Mouse (Mus musculus) forebrain, embryonic 11.5 days (tissue): ENCODE data around the gene Mthfsd. TPM values are rescaled to one million over a fixed set of nuclear protein-coding genes. Genes with fewer than 3 reads are reported as not detected.
A peak's percentile ranks its signal among the peaks of the same experiment; 100 is the strongest.

Experiments used
- ATAC-seq: fragments of 200-750 bp; cut with Nextera tagmentation; replicated peaks from 2 replicates; pipeline ENCODE4 v1.8.0; 2017; ENCODE audit warnings: moderate TSS enrichment; ENCODE audit not compliant: low FRiP score
- DNase-seq: peaks from one replicate; pipeline ENCODE4 v3.0.0-alpha.2; 2017; ENCODE audit warnings: low spot score
- H3K27ac ChIP-seq: fragments of 300-500 bp; sonication (generic); 2 replicates; pipeline ENCODE4 v1.5.1; 2014; ENCODE audit warnings: low read depth, low read length
- H3K27me3 ChIP-seq: fragments of 300-500 bp; sonication (generic); 2 replicates; pipeline ENCODE4 v1.6.1; 2014; ENCODE audit warnings: mild to moderate bottlenecking, low read length, mixed read lengths; ENCODE audit not compliant: control insufficient read depth, insufficient read depth
- H3K36me3 ChIP-seq: fragments of 300-500 bp; sonication (generic); 2 replicates; pipeline ENCODE4 v1.6.1; 2014; ENCODE audit warnings: mild to moderate bottlenecking, low read length, moderate library complexity, mixed read lengths; ENCODE audit not compliant: control insufficient read depth, insufficient read depth
- H3K4me1 ChIP-seq: fragments of 300-500 bp; sonication (generic); replicated peaks from 2 replicates; pipeline ENCODE4 v1.6.1; 2014; ENCODE audit warnings: low read length, mixed read lengths; ENCODE audit not compliant: control insufficient read depth, insufficient read depth
- H3K4me2 ChIP-seq: fragments of 300-500 bp; sonication (generic); 2 replicates; pipeline ENCODE4 v1.6.1; 2014; ENCODE audit warnings: low read depth, mild to moderate bottlenecking, low read length, moderate library complexity, mixed read lengths; ENCODE audit not compliant: severe bottlenecking
- H3K4me3 ChIP-seq: fragments of 300-500 bp; sonication (generic); 2 replicates; pipeline ENCODE4 v1.5.1; 2014; ENCODE audit warnings: low read depth, low read length
- H3K9ac ChIP-seq: fragments of 300-500 bp; sonication (generic); 2 replicates; pipeline ENCODE4 v1.6.1; 2014; ENCODE audit warnings: low read length
- H3K9me3 ChIP-seq: fragments of 300-500 bp; sonication (generic); 2 replicates; pipeline ENCODE4 v1.6.1; 2016; ENCODE audit warnings: low read length, mixed read lengths; ENCODE audit not compliant: control insufficient read depth
- WGBS: fragments of 180-500 bp; shearing (Covaris S2); extraction: QIAGEN DNeasy Blood & Tissue Kit; methylation state at CpG from one replicate; pipeline ENCODE4 v1.1.7; 2014; 5-methylcytosine and 5-hydroxymethylcytosine counted together
- polyA plus RNA-seq: library from polyadenylated mRNA; unstranded; fragments of >200 nt; fragmentation: Nextera tagmentation; extraction: Ambion mirVana; gene quantifications from 2 replicates; pipeline ENCODE4 v1.2.1, GENCODE M21; 2014

The Mthfsd gene
- polyA plus RNA-seq, 1 experiment from 2014 or later = 52.8 TPM

DNA sequence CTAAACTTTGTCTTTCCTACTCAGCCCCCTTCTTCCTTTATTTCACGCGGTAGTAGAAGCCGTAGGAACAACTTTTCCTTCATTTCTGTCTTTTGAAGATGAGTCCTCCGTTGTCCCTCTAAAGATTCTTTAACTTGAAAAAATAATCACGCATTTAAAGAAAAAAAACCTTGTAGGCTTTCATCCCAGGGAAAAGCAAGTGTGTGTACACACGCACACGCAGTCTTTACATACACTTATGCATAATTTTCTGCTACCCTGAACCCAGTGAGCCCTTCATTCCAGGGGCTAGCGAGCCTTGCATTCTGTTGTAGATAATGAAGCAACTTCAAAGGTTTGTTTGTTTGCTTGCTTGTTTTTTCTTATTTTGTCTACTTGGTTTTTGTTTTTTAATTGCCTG, 19.9 kb downstream of the Mthfsd start:
- WGBS = 2% methylated on average over 8 of the region's 8 CpGs

DNA sequence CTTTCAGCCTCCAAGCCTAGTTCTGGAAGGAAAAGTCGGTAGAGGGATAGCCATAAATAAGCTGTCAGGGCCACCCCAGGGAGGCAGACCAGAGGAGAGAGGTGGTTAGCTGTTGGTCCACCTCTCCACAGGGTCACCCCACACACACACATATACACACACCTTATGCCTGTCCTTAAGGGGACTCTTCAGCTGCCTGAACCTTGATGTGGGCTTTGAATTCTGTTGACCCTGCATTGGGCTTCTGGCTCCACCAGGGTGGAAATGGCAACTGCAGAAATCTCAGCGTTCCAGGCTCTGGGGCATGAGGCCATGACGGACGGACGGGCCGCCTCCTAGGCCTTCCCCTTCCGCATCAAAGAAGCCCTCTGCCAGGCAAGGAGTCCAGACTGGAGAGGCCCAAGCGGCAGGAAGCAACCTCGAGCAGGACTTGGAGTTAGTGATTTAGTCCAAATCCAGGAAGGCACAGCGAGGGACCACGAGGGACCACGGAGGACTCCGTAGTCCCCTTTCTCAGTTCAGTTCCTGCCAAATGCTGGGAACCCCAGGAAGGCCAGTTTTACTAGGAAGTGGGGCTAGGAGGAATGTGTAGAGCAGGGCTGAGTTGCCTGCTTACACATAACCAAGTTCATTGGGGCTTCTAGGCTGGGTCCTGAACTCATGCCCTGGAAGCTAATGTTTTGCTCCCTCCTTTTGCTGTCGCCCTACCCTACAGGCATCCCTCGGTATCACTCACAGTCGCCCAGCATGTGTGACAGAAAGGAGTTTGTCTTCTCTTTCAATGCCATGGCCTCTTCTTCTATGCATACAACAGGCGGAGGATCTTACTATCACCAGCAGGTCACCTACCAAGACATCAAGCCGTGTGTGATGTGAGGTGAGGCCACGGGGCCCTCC, 21.9 kb downstream of the Mthfsd start:
- WGBS = 4% methylated on average over 19 of the region's 19 CpGs
- DNase-seq (no peak), ATAC-seq (no peak)
- no peak overlapping the region for H3K4me3 ChIP-seq
- H3K4me2 ChIP-seq = no peak overlapping the region
- no peaks in the 10 kb centered on the region for H3K9me3 ChIP-seq
- peaks cover 12% of the 10 kb centered on the region; the same call in 1 of the 2 replicates for H3K4me1 ChIP-seq
- H3K27ac ChIP-seq = no peak overlapping the region
- H3K9ac ChIP-seq = no peak overlapping the region
- H3K36me3 ChIP-seq = no peaks in the 10 kb centered on the region
- peaks cover 98% of the 10 kb centered on the region for H3K27me3 ChIP-seq

More for the DNA sequence above, 19.9 kb downstream of the Mthfsd start:
- DNase-seq (no peak), ATAC-seq (no peak)
- H3K27ac ChIP-seq = no peak overlapping the region
- no peak overlapping the region for H3K9ac ChIP-seq
- no peaks in the 10 kb centered on the region for H3K36me3 ChIP-seq
- H3K4me1 ChIP-seq = peaks cover 12% of the 10 kb centered on the region; the same call in 1 of the 2 replicates
- H3K27me3 ChIP-seq = peaks cover 92% of the 10 kb centered on the region
- H3K4me3 ChIP-seq = no peak overlapping the region
- H3K4me2 ChIP-seq = no peak overlapping the region
- no peaks in the 10 kb centered on the region for H3K9me3 ChIP-seq

DNA sequence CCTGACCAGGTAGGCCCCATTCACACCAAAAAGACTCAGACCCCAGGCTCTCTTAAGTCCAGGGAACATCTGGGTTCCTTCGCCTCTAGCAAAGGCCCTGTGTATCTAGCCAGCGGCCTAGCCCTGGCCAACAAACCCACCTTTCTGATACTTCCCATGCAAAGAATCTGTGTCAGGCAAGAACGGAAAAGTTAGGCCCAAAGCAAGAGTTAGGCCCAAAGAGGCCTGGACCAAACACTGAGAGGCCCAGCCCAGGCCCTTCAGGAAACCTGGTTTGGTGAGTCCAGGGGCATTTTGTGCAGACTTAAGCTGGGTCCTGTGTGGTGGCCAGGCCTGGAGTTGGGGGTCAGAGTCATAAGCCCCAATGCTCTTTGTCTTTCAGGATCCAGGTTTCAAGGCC, 22.6 kb downstream of the Mthfsd start:
- Histone ChIP-seq H3K36me3 (no peaks in the 10 kb centered on the region), H3K9me3 (no peaks in the 10 kb centered on the region), H3K27ac (no peak overlapping the region), H3K4me1 (peaks cover 12% of the 10 kb centered on the region; the same call in 1 of the 2 replicates), H3K4me3 (no peak overlapping the region), H3K9ac (no peak overlapping the region), H3K27me3 (peaks cover 98% of the 10 kb centered on the region), H3K4me2 (no peak overlapping the region)
- DNase-seq (no peak), ATAC-seq (no peak)
- 12% methylated on average over 3 of the region's 3 CpGs for WGBS

DNA sequence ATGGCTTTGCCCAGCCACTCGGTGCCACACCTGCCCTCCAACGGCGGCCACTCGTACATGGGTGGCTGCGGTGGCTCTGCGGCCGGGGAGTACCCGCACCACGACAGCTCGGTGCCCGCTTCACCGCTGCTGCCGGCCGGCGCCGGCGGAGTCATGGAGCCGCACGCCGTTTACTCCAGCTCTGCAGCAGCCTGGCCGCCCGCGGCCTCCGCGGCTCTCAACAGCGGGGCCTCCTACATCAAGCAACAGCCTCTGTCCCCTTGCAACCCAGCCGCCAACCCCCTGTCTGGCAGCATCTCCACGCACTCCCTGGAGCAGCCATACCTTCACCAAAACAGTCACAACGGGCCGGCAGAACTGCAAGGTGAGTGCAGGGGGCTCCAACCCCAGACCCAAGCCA, 23.2 kb downstream of the Mthfsd start:
- no peaks in the 10 kb centered on the region for H3K9me3 ChIP-seq
- peak overlapping the region; percentile 36 for H3K4me3 ChIP-seq
- H3K36me3 ChIP-seq = no peaks in the 10 kb centered on the region
- no peak overlapping the region for H3K27ac ChIP-seq
- ATAC-seq (no peak), DNase-seq (no peak)
- peaks cover 98% of the 10 kb centered on the region for H3K27me3 ChIP-seq
- peak overlapping the region; percentile 74; the same call in 1 of the 2 replicates for H3K4me2 ChIP-seq
- WGBS = under 1% methylated on average over 30 of the region's 30 CpGs
- H3K9ac ChIP-seq = no peak overlapping the region
- peaks cover 12% of the 10 kb centered on the region; the same call in 1 of the 2 replicates for H3K4me1 ChIP-seq

DNA sequence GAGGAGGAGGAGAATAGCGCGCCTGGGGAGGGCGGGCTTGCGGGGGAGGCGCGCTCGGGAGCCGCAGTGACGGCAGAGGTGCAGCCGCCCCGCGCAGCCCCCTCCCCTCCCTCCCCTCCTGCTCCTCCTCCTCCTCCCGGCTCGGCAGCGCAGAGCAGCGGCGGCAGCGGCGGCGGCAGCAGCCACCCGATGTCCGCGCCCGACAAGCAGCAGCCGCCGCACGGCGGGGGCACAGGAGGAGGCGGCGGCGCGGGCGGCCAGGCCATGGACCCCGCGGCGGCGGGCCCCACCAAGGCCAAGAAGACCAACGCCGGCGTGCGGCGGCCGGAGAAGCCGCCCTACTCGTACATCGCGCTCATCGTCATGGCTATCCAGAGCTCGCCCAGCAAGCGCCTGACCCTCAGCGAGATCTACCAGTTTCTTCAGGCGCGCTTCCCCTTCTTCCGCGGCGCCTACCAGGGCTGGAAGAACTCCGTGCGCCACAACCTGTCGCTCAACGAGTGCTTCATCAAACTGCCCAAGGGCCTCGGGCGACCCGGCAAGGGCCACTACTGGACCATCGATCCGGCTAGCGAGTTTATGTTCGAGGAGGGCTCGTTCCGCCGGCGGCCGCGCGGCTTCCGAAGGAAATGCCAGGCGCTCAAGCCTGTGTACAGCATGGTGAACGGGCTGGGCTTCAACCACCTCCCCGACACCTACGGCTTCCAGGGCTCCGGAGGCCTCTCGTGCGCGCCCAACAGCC, 23.8 kb downstream of the Mthfsd start, which contains the start of gene Foxf1:
Gene Foxf1, plus strand, starts transcription at position 177 of the 742 bp plus-strand sequence.
- Histone ChIP-seq H3K4me1 (peaks cover 12% of the 10 kb centered on the region; the same call in 1 of the 2 replicates), H3K4me2 (peak within 1 kb of the TSS; percentile 74), H3K27me3 (peaks cover 98% of the 10 kb centered on the region), H3K4me3 (peak within 1 kb of the TSS; percentile 36), H3K9me3 (no peaks in the 10 kb centered on the region), H3K9ac (no peak within 1 kb of the TSS), H3K36me3 (no peaks in the 10 kb centered on the region), H3K27ac (no peak within 1 kb of the TSS)
- DNase-seq = peak; percentile 77
- peak; percentile 44; the same call in 1 of the 2 replicates for ATAC-seq
- under 1% methylated on average over 63 of the region's 83 CpGs for WGBS

DNA sequence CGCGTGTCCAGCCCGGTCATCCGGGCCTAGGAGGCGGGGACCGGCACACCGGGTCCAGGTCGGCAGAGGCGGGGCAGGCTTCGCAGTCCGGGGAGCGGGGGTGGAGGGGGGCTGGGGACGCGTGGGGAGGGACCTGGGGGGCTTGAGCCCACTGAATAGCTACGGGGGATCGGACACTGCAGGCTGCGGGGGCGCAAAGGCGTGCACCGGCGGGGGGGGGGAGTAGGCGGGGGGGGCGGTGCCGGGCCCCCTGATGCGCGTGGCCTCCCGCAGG, 24.3 kb downstream of the Mthfsd start:
- Histone ChIP-seq H3K36me3 (no peaks in the 10 kb centered on the region), H3K4me3 (peak overlapping the region; percentile 36), H3K27me3 (peaks cover 98% of the 10 kb centered on the region), H3K27ac (no peak overlapping the region), H3K4me2 (peak overlapping the region; percentile 74), H3K9me3 (no peaks in the 10 kb centered on the region), H3K4me1 (peaks cover 12% of the 10 kb centered on the region; the same call in 1 of the 2 replicates), H3K9ac (no peak overlapping the region)
- WGBS = 2% methylated on average over 9 of the region's 27 CpGs
- ATAC-seq = no peak
- no peak for DNase-seq

DNA sequence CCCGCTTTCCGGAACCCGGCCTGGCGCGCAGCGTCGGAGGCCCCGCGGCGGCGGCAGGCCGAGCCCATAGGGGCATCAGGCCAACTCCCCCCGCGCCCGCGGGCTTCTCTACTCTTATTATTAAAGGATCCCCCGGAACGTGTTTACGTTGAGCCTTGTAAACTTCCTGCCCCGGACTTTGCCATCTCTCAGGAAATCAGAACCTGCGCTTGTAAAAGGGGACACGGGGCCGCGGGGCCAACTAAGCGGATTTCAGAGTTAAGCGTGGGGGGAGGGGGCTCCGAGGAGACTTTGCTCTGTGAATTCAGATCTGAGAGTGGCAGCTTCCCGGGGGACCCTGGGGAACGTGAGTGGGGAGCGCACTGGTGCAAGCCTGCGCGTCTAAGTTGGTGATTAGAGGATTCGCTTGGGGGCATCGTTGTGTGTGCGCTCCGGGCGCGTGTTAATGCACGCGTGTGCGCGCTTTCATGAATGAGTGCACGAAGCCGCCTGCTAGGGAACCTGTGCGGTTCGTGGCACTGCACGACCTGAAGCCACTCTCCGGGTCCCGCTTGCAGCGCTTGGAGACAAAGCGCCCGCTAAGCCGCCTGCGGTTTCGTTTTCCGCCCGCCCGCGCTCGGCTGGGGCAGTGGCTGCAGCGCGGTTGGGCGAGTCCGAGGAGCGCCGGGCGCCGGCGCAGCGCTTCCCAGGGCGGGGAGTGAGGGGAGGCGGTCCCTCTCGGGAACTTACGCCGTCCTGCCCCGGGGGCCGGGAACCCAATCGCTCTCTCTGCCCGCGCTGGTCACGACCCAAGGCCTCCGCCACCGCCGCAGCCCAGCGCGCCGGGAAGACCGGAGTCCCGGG, 24.9 kb downstream of the Mthfsd start:
- DNase-seq (peak; percentile 82), ATAC-seq (peak; percentile 54; the same call in 1 of the 2 replicates)
- peaks cover 98% of the 10 kb centered on the region for H3K27me3 ChIP-seq
- no peaks in the 10 kb centered on the region for H3K36me3 ChIP-seq
- H3K4me3 ChIP-seq = peak overlapping the region; percentile 36
- under 1% methylated on average over 84 of the region's 89 CpGs for WGBS
- no peaks in the 10 kb centered on the region for H3K9me3 ChIP-seq
- H3K27ac ChIP-seq = no peak overlapping the region
- no peak overlapping the region for H3K9ac ChIP-seq
- H3K4me2 ChIP-seq = peak overlapping the region; percentile 74
- H3K4me1 ChIP-seq = peaks cover 12% of the 10 kb centered on the region; the same call in 1 of the 2 replicates
